Mouse (Mus musculus) heart, embryonic 16.5 days (tissue): Measurements from ENCODE around the gene Il10rb. TPM values are rescaled to one million over a fixed set of nuclear protein-coding genes. Genes with fewer than 3 reads are reported as not detected.

ENCODE experiments used
- ATAC-seq: fragments of 200-750 bp; cut with Nextera tagmentation; replicated peaks from 2 replicates; pipeline ENCODE4 v1.8.0; 2017; ENCODE audit warnings: moderate number of reproducible peaks; ENCODE audit not compliant: insufficient read depth, low FRiP score; ENCODE audit errors: extremely low read depth
- H3K27ac ChIP-seq: fragments of 300-500 bp; sonication (generic); 2 replicates; pipeline ENCODE4 v1.5.1; 2014; ENCODE audit warnings: mild to moderate bottlenecking, low read length, control low read depth, moderate library complexity
- H3K27me3 ChIP-seq: fragments of 300-500 bp; sonication (generic); 2 replicates; pipeline ENCODE4 v1.6.1; 2014; ENCODE audit warnings: low read length, mixed read lengths; ENCODE audit not compliant: control insufficient read depth, insufficient read depth
- H3K36me3 ChIP-seq: fragments of 300-500 bp; sonication (generic); 2 replicates; pipeline ENCODE4 v1.6.1; 2014; ENCODE audit not compliant: control insufficient read depth, insufficient read depth
- H3K4me1 ChIP-seq: fragments of 300-500 bp; sonication (generic); 2 replicates; pipeline ENCODE4 v1.6.1; 2014; ENCODE audit warnings: low read length, mixed read lengths; ENCODE audit not compliant: control insufficient read depth, insufficient read depth
- H3K4me2 ChIP-seq: fragments of 300-500 bp; sonication (generic); 2 replicates; pipeline ENCODE4 v1.6.1; 2014; ENCODE audit warnings: low read depth, mild to moderate bottlenecking, control low read depth, low read length
- H3K4me3 ChIP-seq: fragments of 300-500 bp; sonication (generic); 2 replicates; pipeline ENCODE4 v1.5.1; 2014; ENCODE audit warnings: mild to moderate bottlenecking, control low read depth, low read length
- H3K9ac ChIP-seq: fragments of 300-500 bp; sonication (generic); 2 replicates; pipeline ENCODE4 v1.6.1; 2014; ENCODE audit warnings: low read length, control low read depth
- H3K9me3 ChIP-seq: fragments of 300-500 bp; sonication (generic); replicated peaks from 2 replicates; pipeline ENCODE4 v1.6.1; 2016; ENCODE audit warnings: low read length; ENCODE audit not compliant: control insufficient read depth
- WGBS: fragments of 180-500 bp; shearing (Covaris S2); extraction: QIAGEN DNeasy Blood & Tissue Kit; methylation state at CpG from one replicate; pipeline ENCODE4 v1.1.7; 2014; 5-methylcytosine and 5-hydroxymethylcytosine counted together
- polyA plus RNA-seq: library from polyadenylated mRNA; unstranded; fragments of >200 nt; fragmentation: Nextera tagmentation; extraction: Ambion mirVana; gene quantifications from 2 replicates; pipeline ENCODE4 v1.2.1, GENCODE M21; 2015

Gene Il10rb
- polyA plus RNA-seq, 1 experiment from 2014 or later: 71.3 TPM

GRCm38 (mm10) chr16:91466566-91466965, 60.6 kb downstream of the Il10rb start:
- no peak overlapping the region for H3K4me3 ChIP-seq
- H3K4me1 ChIP-seq: peaks cover 28% of the 10 kb centered on the region
- no peaks in the 10 kb centered on the region for H3K27me3 ChIP-seq
- H3K36me3 ChIP-seq: 0 out of 2 replicates have a peak, but pooled peaks cover 2% of the 10 kb centered on the region
- ATAC-seq: peak; percentile 14; the same call in 1 of the 2 replicates
- 0 out of 2 replicates have a peak, but pooled peaks cover 2% of the 10 kb centered on the region for H3K9me3 ChIP-seq
- H3K9ac ChIP-seq: no peak overlapping the region
- WGBS: 55% methylated on average over 6 of the region's 6 CpGs
- no peak overlapping the region for H3K4me2 ChIP-seq
- H3K27ac ChIP-seq: peak overlapping the region; percentile 20; the same call in 1 of the 2 replicates

DNA sequence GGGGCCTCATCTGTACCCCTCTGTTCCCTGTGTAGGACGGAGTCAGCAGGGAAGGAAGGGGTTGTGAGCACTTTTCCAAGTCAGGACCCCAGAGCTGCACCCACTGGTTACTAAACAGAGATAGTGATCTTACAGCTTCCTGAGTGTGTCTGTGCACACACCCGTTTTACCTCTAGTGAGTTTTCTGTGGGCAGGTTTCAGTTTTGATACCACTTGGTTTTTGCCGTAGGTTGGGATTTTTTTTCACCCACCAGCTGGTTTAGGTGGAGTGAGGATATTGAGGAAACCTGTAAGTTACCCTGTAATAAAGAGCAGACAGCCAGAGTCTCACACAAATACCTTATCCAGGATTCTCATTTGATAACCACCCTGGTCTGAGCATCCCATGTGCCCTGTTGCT, 64.5 kb downstream of the Il10rb start:
- Histone ChIP-seq H3K36me3 (0 out of 2 replicates have a peak, but pooled peaks cover 2% of the 10 kb centered on the region), H3K27ac (no peak overlapping the region), H3K4me3 (no peak overlapping the region), H3K27me3 (no peaks in the 10 kb centered on the region), H3K4me1 (peaks cover 13% of the 10 kb centered on the region), H3K9ac (no peak overlapping the region), H3K9me3 (0 out of 2 replicates have a peak, but pooled peaks cover 2% of the 10 kb centered on the region), H3K4me2 (no peak overlapping the region)
- no peak for ATAC-seq
- WGBS: 62% methylated on average over 3 of the region's 3 CpGs

DNA sequence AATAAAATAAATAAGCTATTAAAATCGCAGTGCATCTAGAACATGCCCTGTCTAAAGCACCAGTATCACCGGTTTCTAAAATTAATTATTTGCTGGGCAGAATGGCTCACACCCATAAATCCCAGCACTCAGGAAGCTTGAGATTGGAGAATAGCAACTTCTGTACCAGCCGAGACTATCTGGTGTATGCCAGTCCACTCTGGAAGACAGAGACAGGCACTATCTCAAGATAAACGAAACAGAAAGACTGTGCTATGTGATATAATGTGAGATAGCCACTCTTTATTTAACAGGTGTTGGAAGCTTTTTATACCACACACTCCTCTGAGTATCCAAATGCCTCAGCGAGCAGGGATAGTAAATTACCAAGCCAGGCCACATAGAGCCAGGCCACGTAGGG, 65.5 kb downstream of the Il10rb start:
- H3K9me3 ChIP-seq: 0 out of 2 replicates have a peak, but pooled peaks cover 2% of the 10 kb centered on the region
- H3K4me1 ChIP-seq: peaks cover 3% of the 10 kb centered on the region
- 64% methylated on average over 6 of the region's 6 CpGs for whole genome bisulfite sequencing
- no peak overlapping the region for H3K27ac ChIP-seq
- H3K9ac ChIP-seq: no peak overlapping the region
- H3K27me3 ChIP-seq: no peaks in the 10 kb centered on the region
- no peak overlapping the region for H3K4me2 ChIP-seq
- H3K36me3 ChIP-seq: 0 out of 2 replicates have a peak, but pooled peaks cover 2% of the 10 kb centered on the region
- no peak for ATAC-seq
- no peak overlapping the region for H3K4me3 ChIP-seq

Other genes with a start within 250 kb of the Il10rb start
- not detected in 2 replicates for gene Olig2, start 180.7 kb upstream of the Il10rb start, polyA plus RNA-seq
- gene Olig1, start 136.4 kb upstream of the Il10rb start, polyA plus RNA-seq: 0.07 and 0.09 TPM in 2 replicates
- gene Ifnar2, start 33.4 kb upstream of the Il10rb start, polyA plus RNA-seq: 53.5 and 63.7 TPM in 2 replicates
- gene Gm21970, start 14.4 kb upstream of the Il10rb start, polyA plus RNA-seq: not detected in 2 replicates
- gene Ifnar1, start 79.1 kb downstream of the Il10rb start, polyA plus RNA-seq: 40.9 and 41.1 TPM in 2 replicates
- 134 and 141 TPM in 2 replicates for gene Ifngr2, start 140.9 kb downstream of the Il10rb start, polyA plus RNA-seq
- 67.4 and 74.5 TPM in 2 replicates for gene Tmem50b, start 191.6 kb downstream of the Il10rb start, polyA plus RNA-seq
- 6.0 and 6.6 TPM in 2 replicates for gene Dnajc28, start 212.9 kb downstream of the Il10rb start, polyA plus RNA-seq
- 74.9 and 86.8 TPM in 2 replicates for gene Gart, start 240.8 kb downstream of the Il10rb start, polyA plus RNA-seq
- gene Son, start 241.3 kb downstream of the Il10rb start, polyA plus RNA-seq: 77.4 and 81.7 TPM in 2 replicates